Mouse (Mus musculus) bone marrow macrophage, adult 2 months (primary cell): ENCODE measurements at regions not wholly inside any gene's neighbourhood (a gene's known extent, or its start where the extent isn't known, plus 50 kb on each side); places are given as distances from the start of the nearest gene placed in this dataset.

Experiments used
- H3K27ac ChIP-seq: 2 replicates; pipeline ENCODE4 v1.5.1; 2012; ENCODE audit warnings: low read depth, low read length; ENCODE audit not compliant: insufficient read depth
- H3K4me1 ChIP-seq: 2 replicates; pipeline ENCODE4 v1.6.1; 2012; ENCODE audit warnings: low read length; ENCODE audit not compliant: control insufficient read depth, insufficient read depth
- H3K4me3 ChIP-seq: 2 replicates; pipeline ENCODE4 v1.5.1; 2012; ENCODE audit warnings: mild to moderate bottlenecking, low read length, moderate library complexity; ENCODE audit not compliant: insufficient read depth
- CTCF ChIP-seq: IDR thresholded peaks from 2 replicates; pipeline ENCODE4 v1.5.1; 2012; ENCODE audit warnings: low read depth, mild to moderate bottlenecking, low read length, moderate library complexity
- POLR2A ChIP-seq: IDR thresholded peaks from 2 replicates; pipeline ENCODE4 v1.6.1; 2012; ENCODE audit warnings: mild to moderate bottlenecking, low read depth, low read length, borderline replicate concordance

GRCm38 (mm10) chr3:143036108-143036507 lies 154.3 kb upstream of the Pkn2 start:
- H3K4me3 ChIP-seq, result no peak overlapping the region
- no peaks in the 10 kb centered on the region for H3K4me1 ChIP-seq
- TF ChIP-seq POLR2A (no peak), CTCF (no peak)
- H3K27ac ChIP-seq, result no peak overlapping the region

DNA sequence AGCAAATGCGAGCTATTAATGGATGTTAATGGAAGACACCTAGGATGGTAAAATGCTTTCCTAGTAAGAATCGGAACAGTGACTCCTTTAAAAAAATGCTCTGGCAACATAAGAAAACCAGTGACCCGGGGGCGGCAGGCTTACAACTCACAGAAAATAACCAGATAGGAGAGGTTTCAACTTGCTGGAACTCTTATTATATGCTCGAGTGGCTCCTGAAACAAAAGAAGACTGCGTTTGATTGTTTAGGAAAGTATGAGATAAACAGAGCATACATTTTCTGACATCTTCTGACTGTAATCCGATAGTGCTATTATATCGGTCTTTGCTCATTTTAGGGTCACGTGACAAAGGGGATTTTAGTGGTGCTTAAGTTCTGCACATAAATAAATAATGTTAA lies 152.8 kb upstream of the Pkn2 start:
- no peak for TF ChIP-seq CTCF
- no peak for TF ChIP-seq POLR2A
- Histone ChIP-seq H3K4me3 (no peak overlapping the region), H3K27ac (no peak overlapping the region), H3K4me1 (no peaks in the 10 kb centered on the region)

DNA sequence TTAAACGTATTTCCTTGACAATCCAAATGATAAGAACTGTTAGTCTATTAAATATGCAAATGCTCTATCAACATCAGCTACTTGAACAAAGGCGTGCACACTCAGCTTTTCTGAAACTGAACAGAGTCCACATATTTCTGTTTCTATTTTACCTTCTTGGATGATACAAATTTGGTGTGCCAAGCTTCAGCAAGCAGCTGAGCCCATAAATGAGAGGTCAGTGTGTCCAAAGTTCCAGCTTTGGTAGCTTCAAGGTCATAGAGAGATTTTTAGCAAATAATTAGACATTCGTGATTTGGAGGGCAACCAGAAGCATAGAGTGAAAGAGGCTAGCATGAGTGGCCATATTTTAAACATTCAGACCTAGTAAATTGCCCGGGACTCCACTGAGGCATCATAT lies 140.7 kb upstream of the Pkn2 start:
- TF ChIP-seq POLR2A (no peak), CTCF (no peak)
- H3K27ac ChIP-seq, result no peak overlapping the region
- no peak overlapping the region for H3K4me3 ChIP-seq
- H3K4me1 ChIP-seq, result no peaks in the 10 kb centered on the region

DNA sequence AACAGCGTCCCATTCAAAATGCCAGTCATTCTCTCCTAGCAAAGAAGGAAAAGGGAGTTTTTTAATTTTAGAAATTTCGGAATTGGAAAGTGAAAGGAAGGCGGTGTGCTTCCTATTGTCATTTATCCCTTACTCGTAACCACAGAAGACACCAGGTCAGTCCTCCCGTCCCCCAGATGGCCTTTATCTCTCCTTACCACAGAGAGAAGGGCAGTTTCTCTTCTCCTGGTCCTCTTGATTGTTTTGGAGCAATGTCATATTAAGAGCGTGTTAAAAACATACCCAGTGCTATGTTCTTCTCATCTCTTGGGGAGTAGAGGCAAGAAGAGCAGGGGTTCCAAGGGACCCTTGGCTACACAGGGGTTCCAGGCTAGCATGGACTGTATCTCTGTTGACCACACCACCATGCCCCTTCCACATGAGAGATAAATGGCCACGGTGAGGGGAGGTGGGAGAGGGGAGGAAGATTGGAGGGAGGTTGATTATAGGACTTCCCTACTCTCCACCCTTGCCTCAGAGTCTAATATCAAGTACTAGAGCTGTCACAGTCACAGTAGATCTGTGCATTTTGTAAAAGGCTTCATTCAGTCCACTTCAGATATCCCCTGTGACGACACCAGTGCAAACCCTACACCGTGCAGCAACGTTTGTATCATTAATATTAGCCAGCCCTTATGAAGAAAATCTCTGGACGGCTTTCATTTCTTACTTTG lies 139.5 kb upstream of the Pkn2 start:
- no peak for TF ChIP-seq CTCF
- TF ChIP-seq POLR2A, result no peak
- Histone ChIP-seq H3K27ac (no peak overlapping the region), H3K4me1 (no peaks in the 10 kb centered on the region), H3K4me3 (no peak overlapping the region)

DNA sequence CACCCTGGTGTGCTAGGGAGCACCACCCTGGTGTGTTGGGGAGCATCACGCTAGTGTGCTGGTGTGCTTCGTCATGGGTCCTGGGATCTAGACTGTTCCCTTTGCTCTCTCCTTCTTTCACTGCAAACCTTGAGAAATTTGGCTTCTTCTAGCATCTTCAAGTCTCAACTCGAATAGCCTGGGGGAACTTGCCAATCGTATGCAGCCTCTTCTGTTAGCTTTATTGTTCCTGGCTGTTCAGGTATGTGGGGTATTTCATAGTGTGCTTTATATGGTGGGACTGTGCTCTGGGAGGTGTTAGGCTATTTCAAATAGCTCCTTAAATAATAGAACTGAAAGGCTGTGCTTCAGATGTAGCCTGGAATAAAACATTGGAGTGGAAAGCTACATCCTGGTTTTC lies 135.7 kb upstream of the Pkn2 start:
- TF ChIP-seq CTCF, result no peak
- no peak for TF ChIP-seq POLR2A
- H3K27ac ChIP-seq, result no peak overlapping the region
- H3K4me1 ChIP-seq, result no peaks in the 10 kb centered on the region
- no peak overlapping the region for H3K4me3 ChIP-seq

DNA sequence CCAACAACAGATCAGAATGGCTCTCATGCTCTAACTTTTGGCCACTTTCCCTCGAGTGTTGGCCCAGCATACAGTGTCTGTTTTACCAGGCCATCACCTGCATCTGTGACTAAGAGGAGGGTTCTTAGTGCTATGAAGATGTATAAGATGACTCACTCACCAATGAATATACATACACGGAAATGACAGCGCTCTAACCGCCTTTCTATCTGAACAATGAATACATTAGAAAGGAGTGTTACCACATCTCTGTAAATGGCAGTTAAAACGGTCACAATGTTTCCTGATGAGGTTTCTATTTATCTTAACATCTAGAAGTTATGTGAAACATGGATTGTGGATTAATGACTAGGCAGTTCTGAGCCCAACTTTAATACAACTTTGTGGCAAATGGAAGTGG lies 135.0 kb upstream of the Pkn2 start:
- no peak for TF ChIP-seq POLR2A
- no peaks in the 10 kb centered on the region for H3K4me1 ChIP-seq

GRCm38 (mm10) chr3:143014421-143014820 lies 132.6 kb upstream of the Pkn2 start:
- H3K4me3 ChIP-seq, result no peak overlapping the region
- H3K4me1 ChIP-seq, result no peaks in the 10 kb centered on the region
- TF ChIP-seq CTCF, result no peak
- TF ChIP-seq POLR2A, result no peak
- H3K27ac ChIP-seq, result no peak overlapping the region

More for the DNA sequence above, 135.0 kb upstream of the Pkn2 start:
- Histone ChIP-seq H3K4me3 (no peak overlapping the region), H3K27ac (no peak overlapping the region)

- H3K4me1 ChIP-seq, result no peaks in the 10 kb centered on the region
- no peak overlapping the region for H3K4me3 ChIP-seq
- H3K27ac ChIP-seq, result no peak overlapping the region
- TF ChIP-seq CTCF, result no peak
- TF ChIP-seq POLR2A, result no peak
Observed at GRCm38 (mm10) chr3:143007047-143007446, 125.2 kb upstream of the Pkn2 start.

GRCm38 (mm10) chr3:143001952-143002351 lies 120.1 kb upstream of the Pkn2 start:
- H3K27ac ChIP-seq, result no peak overlapping the region
- H3K4me3 ChIP-seq, result no peak overlapping the region
- H3K4me1 ChIP-seq, result no peaks in the 10 kb centered on the region
- TF ChIP-seq CTCF (no peak), POLR2A (no peak)

DNA sequence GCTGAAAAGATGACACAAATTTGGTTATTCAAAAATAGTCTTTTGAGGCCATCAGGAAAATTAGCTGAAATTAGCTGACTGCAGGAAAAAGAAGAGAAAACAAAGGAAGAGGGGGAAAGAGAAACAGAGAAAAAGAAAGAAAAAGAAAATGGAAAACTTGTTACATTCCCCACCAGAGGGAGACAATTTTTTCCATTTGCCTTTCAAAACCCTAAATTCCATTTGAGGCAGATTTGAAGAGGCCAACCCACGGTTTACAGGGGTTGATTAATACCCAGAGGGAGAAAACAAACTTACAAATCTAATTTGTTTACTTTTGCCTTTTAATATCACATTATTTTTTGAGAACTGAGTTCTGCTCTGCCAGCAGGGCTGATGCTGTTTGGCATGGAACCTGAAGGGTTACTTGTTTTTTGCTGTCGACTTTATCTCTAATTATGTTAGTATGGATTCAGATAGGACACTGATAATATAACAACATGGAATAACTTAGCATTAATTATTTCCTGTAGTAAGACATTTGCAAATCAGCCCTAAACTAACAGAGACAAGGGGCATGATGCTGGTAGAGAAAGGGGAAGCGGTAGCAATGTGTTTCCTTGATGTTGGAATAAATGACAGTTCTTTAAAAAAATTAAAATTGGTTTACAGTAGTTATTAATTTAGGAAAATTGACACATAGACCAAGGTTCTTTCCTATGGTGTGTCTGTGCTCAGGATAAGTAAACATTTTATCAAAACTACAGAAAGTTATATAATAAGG lies 114.4 kb upstream of the Pkn2 start:
- Histone ChIP-seq H3K4me3 (no peak overlapping the region), H3K27ac (no peak overlapping the region), H3K4me1 (no peaks in the 10 kb centered on the region)
- TF ChIP-seq POLR2A, result no peak
- TF ChIP-seq CTCF, result no peak
